9 mouse cellular contexts compared by ENCODE assay signal in the genomic region with DNA sequence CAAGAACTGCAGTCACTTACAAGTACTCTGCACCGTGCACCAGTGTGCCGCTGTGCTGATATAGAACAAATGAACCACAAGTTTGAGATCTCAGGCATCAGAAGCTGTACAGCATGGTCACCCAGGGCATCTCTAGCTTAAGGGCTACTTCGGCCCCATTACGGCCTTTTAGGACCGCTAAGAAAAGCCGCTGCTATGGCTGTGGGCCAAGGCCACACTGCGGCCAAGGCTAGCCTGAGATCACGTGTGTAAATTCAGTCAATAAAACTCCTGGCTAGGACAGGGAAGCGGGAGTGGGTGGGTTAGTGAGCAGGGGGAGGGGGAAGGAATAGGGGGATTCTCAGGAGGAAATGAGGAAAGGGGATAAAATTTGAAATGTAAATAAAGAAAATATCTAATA. TPM values are rescaled to one million over a fixed set of nuclear protein-coding genes. Genes with fewer than 3 reads are reported as not detected.
DNase-seq lines count a peak whose midpoint lies in the region; ATAC-seq lines count a peak whose summit lies in the region.
"Had no signal": no experiment of that assay in that cellular context is flagged by ENCODE, and none has a peak within 500 bp of the region (broad histone marks: within the 10 kb centered on the region; RNA-seq: fewer than 3 reads in every experiment).

No protein-coding gene starts in this region.

- H3K4me1 ChIP-seq in neural tube, embryonic 14.5 days (ENCODE audit: control insufficient read depth, insufficient read depth, low read length), result no peaks in the 10 kb centered on the region
- H3K4me1 ChIP-seq: forebrain, embryonic 12.5 days had no signal

- no peak overlapping the region for H3K27ac ChIP-seq in neural tube, embryonic 14.5 days (ENCODE audit: low read depth, low read length)
- H3K27ac ChIP-seq: forebrain, embryonic 12.5 days; midbrain, embryonic 10.5 days had no signal

- H3K36me3 ChIP-seq in neural tube, embryonic 14.5 days (ENCODE audit: control insufficient read depth, insufficient read depth, low read length), result no peaks in the 10 kb centered on the region
- H3K36me3 ChIP-seq: forebrain, embryonic 12.5 days; midbrain, embryonic 10.5 days had no signal

- ATAC-seq in neural tube, embryonic 14.5 days (ENCODE audit: low read depth), result peak; percentile 51; the same call in 1 of the 2 replicates

- H3K9ac ChIP-seq in neural tube, embryonic 14.5 days (replicated peaks; ENCODE audit: low read depth, low read length), result no peak overlapping the region
- H3K9ac ChIP-seq: forebrain, embryonic 12.5 days had no signal

- no peak overlapping the region for H3K4me2 ChIP-seq in neural tube, embryonic 14.5 days (ENCODE audit: low read depth, low read length)
- H3K4me2 ChIP-seq: forebrain, embryonic 12.5 days had no signal

- intact Hi-C loops in gastrocnemius, postnatal 36 days (cut with DNase I), result no loop called here

- 68% methylated on average over 9 of the region's 9 CpGs for WGBS in neural tube, embryonic 14.5 days

- H3K9me3 ChIP-seq in neural tube, embryonic 14.5 days (ENCODE audit: control insufficient read depth, low read length), result no peaks in the 10 kb centered on the region
- H3K9me3 ChIP-seq: forebrain, embryonic 12.5 days; midbrain, embryonic 10.5 days had no signal

- no peaks in the 10 kb centered on the region for H3K27me3 ChIP-seq in neural tube, embryonic 14.5 days (ENCODE audit: control insufficient read depth, insufficient read depth, low read length)
- H3K27me3 ChIP-seq: forebrain, embryonic 12.5 days had no signal

- no peak for DNase-seq in neural tube, embryonic 10.5 days (ENCODE audit: extremely low spot score, low spot score)
- DNase-seq in cerebellum, adult 18-20 months, result peak; percentile 28 to 42
- DNase-seq in gastrocnemius, postnatal 36 days, result peak; percentile 16 to 38
- peak; percentile 76 for DNase-seq in testis, postnatal 10 days (ENCODE audit: low spot score)
- DNase-seq in frontal cortex, postnatal 14 days (ENCODE audit: low spot score in 2 of 2), result no peak
- DNase-seq in thymus, postnatal 14 days, result no peak

- no peak overlapping the region for H3K4me3 ChIP-seq in neural tube, embryonic 14.5 days (ENCODE audit: low read depth, low read length)
- H3K4me3 ChIP-seq: forebrain, embryonic 12.5 days; midbrain, embryonic 10.5 days had no signal

RNA-seq across cellular contexts. Expression of gene Atp12a, which starts 50.9 kb away (rescaled TPM):
- polyA plus RNA-seq in neural tube, embryonic 14.5 days (2014; fragmentation: Nextera tagmentation; extraction: Ambion mirVana), result 0.13 and 0.22 TPM in 2 replicates
- not detected for total RNA-seq in gastrocnemius, postnatal 36 days (2021)
- polyA plus RNA-seq: midbrain, embryonic 10.5 days had no signal

RNA-seq across cellular contexts. Expression of gene Gzmb, which starts 51.9 kb away (rescaled TPM):
- not detected in 2 replicates for polyA plus RNA-seq in neural tube, embryonic 14.5 days (2014; fragmentation: Nextera tagmentation; extraction: Ambion mirVana)
- not detected for total RNA-seq in gastrocnemius, postnatal 36 days (2021)
- polyA plus RNA-seq: forebrain, embryonic 12.5 days; midbrain, embryonic 10.5 days had no signal

Comparison
In these comparisons a context has a peak if more than half of its experiments do, and no peak if none do; other contexts are left out.
1. DNase-seq: peak in cerebellum, adult 18-20 months (2 of 2), gastrocnemius, postnatal 36 days (2 of 2) and testis, postnatal 10 days (single experiment); none in neural tube, embryonic 10.5 days (single experiment), frontal cortex, postnatal 14 days (0 of 2) and thymus, postnatal 14 days (single experiment).